Mouse (Mus musculus): ENCODE results near the gene Stx6. TPM values are rescaled to one million over a fixed set of nuclear protein-coding genes. Genes with fewer than 3 reads are reported as not detected.

Gene Stx6
- polyA plus RNA-seq, 1 experiment from 2014 or later = 69.7 TPM

- no peak for ATAC-seq (ENCODE audit: low read depth)
- no peak overlapping the region for H3K27ac ChIP-seq (replicated peaks; ENCODE audit: low read depth, low read length)
- peaks cover 6% of the 10 kb centered on the region; the same call in 1 of the 2 replicates for H3K36me3 ChIP-seq (ENCODE audit: control insufficient read depth, insufficient read depth, low read length)
- H3K4me3 ChIP-seq (ENCODE audit: low read depth, low read length) = no peak overlapping the region
- no peaks in the 10 kb centered on the region for H3K9me3 ChIP-seq (ENCODE audit: control insufficient read depth, low read length)
- H3K9ac ChIP-seq (ENCODE audit: low read depth, low read length) = no peak overlapping the region
- peaks cover 19% of the 10 kb centered on the region; the same call in 1 of the 2 replicates for H3K4me1 ChIP-seq (ENCODE audit: control insufficient read depth, insufficient read depth, low read length)
- WGBS = 93% methylated on average over 5 of the region's 6 CpGs
- no peak for DNase-seq (ENCODE audit: low spot score)
- H3K27me3 ChIP-seq (replicated peaks; ENCODE audit: control insufficient read depth, insufficient read depth, low read length) = no peaks in the 10 kb centered on the region; the same call in 1 of the 2 replicates
- no peak overlapping the region for H3K4me2 ChIP-seq (ENCODE audit: low read depth, low read length)
Observed at GRCm38 (mm10) chr1:155223036-155223435, 64.5 kb downstream of the Stx6 start.

- H3K4me1 ChIP-seq (ENCODE audit: control insufficient read depth, insufficient read depth, low read length) = peaks cover 28% of the 10 kb centered on the region
- ATAC-seq (ENCODE audit: low read depth) (peak; percentile 80), DNase-seq (ENCODE audit: low spot score) (peak; percentile 87)
- H3K36me3 ChIP-seq (ENCODE audit: control insufficient read depth, insufficient read depth, low read length) = peaks cover 6% of the 10 kb centered on the region; the same call in 1 of the 2 replicates
- H3K27ac ChIP-seq (replicated peaks; ENCODE audit: low read depth, low read length) = no peak overlapping the region
- H3K4me2 ChIP-seq (ENCODE audit: low read depth, low read length) = peak overlapping the region; percentile 33; the same call in 1 of the 2 replicates
- no peak overlapping the region for H3K4me3 ChIP-seq (ENCODE audit: low read depth, low read length)
- H3K9me3 ChIP-seq (ENCODE audit: control insufficient read depth, low read length) = no peaks in the 10 kb centered on the region
- WGBS = 30% methylated on average over 16 of the region's 16 CpGs
- H3K27me3 ChIP-seq (replicated peaks; ENCODE audit: control insufficient read depth, insufficient read depth, low read length) = no peaks in the 10 kb centered on the region; the same call in 1 of the 2 replicates
- H3K9ac ChIP-seq (ENCODE audit: low read depth, low read length) = 0 out of 2 replicates have a peak overlapping the region, but pooled peaks have one; percentile 20
Observed at GRCm38 (mm10) chr1:155223849-155224554, 65.5 kb downstream of the Stx6 start.

GRCm38 (mm10) chr1:155229464-155230411 is 71.2 kb downstream of the Stx6 start:
- Histone ChIP-seq H3K4me2 (ENCODE audit: low read depth, low read length) (no peak overlapping the region), H3K9me3 (ENCODE audit: control insufficient read depth, low read length) (no peaks in the 10 kb centered on the region), H3K27ac (replicated peaks; ENCODE audit: low read depth, low read length) (peak overlapping the region; percentile 73), H3K36me3 (ENCODE audit: control insufficient read depth, insufficient read depth, low read length) (no peaks in the 10 kb centered on the region), H3K4me3 (ENCODE audit: low read depth, low read length) (no peak overlapping the region), H3K9ac (ENCODE audit: low read depth, low read length) (no peak overlapping the region), H3K27me3 (replicated peaks; ENCODE audit: control insufficient read depth, insufficient read depth, low read length) (no peaks in the 10 kb centered on the region), H3K4me1 (ENCODE audit: control insufficient read depth, insufficient read depth, low read length) (peaks cover 53% of the 10 kb centered on the region)
- ATAC-seq (ENCODE audit: low read depth) (peak; percentile 67), DNase-seq (ENCODE audit: low spot score) (peak; percentile 87)
- 18% methylated on average over 14 of the region's 14 CpGs for WGBS

- 56% methylated on average over 12 of the region's 12 CpGs for WGBS
- DNase-seq (ENCODE audit: low spot score) (no peak), ATAC-seq (ENCODE audit: low read depth) (no peak)
- Histone ChIP-seq H3K36me3 (ENCODE audit: control insufficient read depth, insufficient read depth, low read length) (no peaks in the 10 kb centered on the region), H3K9me3 (ENCODE audit: control insufficient read depth, low read length) (no peaks in the 10 kb centered on the region), H3K4me3 (ENCODE audit: low read depth, low read length) (no peak overlapping the region), H3K27ac (replicated peaks; ENCODE audit: low read depth, low read length) (peak overlapping the region; percentile 87; the same call in 1 of the 2 replicates), H3K4me1 (ENCODE audit: control insufficient read depth, insufficient read depth, low read length) (peaks cover 72% of the 10 kb centered on the region), H3K9ac (ENCODE audit: low read depth, low read length) (0 out of 2 replicates have a peak overlapping the region, but pooled peaks have one; percentile 25), H3K27me3 (replicated peaks; ENCODE audit: control insufficient read depth, insufficient read depth, low read length) (no peaks in the 10 kb centered on the region), H3K4me2 (ENCODE audit: low read depth, low read length) (no peak overlapping the region)
Observed at GRCm38 (mm10) chr1:155232385-155232784, 73.9 kb downstream of the Stx6 start.

- ATAC-seq (ENCODE audit: low read depth) (no peak), DNase-seq (ENCODE audit: low spot score) (peak; percentile 5)
- H3K4me2 ChIP-seq (ENCODE audit: low read depth, low read length) = no peak overlapping the region
- H3K27ac ChIP-seq (replicated peaks; ENCODE audit: low read depth, low read length) = peak overlapping the region; percentile 87
- no peaks in the 10 kb centered on the region for H3K9me3 ChIP-seq (ENCODE audit: control insufficient read depth, low read length)
- H3K36me3 ChIP-seq (ENCODE audit: control insufficient read depth, insufficient read depth, low read length) = no peaks in the 10 kb centered on the region
- H3K9ac ChIP-seq (ENCODE audit: low read depth, low read length) = peak overlapping the region; percentile 25; the same call in 1 of the 2 replicates
- H3K4me1 ChIP-seq (ENCODE audit: control insufficient read depth, insufficient read depth, low read length) = peaks cover 76% of the 10 kb centered on the region
- WGBS = 54% methylated on average over 6 of the region's 6 CpGs
- no peaks in the 10 kb centered on the region for H3K27me3 ChIP-seq (replicated peaks; ENCODE audit: control insufficient read depth, insufficient read depth, low read length)
- no peak overlapping the region for H3K4me3 ChIP-seq (ENCODE audit: low read depth, low read length)
Observed at GRCm38 (mm10) chr1:155232786-155233185, 74.3 kb downstream of the Stx6 start.

GRCm38 (mm10) chr1:155233378-155233777 is 74.9 kb downstream of the Stx6 start:
- peak overlapping the region; percentile 87 for H3K27ac ChIP-seq (replicated peaks; ENCODE audit: low read depth, low read length)
- no peaks in the 10 kb centered on the region for H3K27me3 ChIP-seq (replicated peaks; ENCODE audit: control insufficient read depth, insufficient read depth, low read length)
- 73% methylated on average over 9 of the region's 9 CpGs for WGBS
- H3K36me3 ChIP-seq (ENCODE audit: control insufficient read depth, insufficient read depth, low read length) = no peaks in the 10 kb centered on the region
- ATAC-seq (ENCODE audit: low read depth) = no peak
- H3K4me3 ChIP-seq (ENCODE audit: low read depth, low read length) = no peak overlapping the region
- H3K4me2 ChIP-seq (ENCODE audit: low read depth, low read length) = peak overlapping the region; percentile 38; the same call in 1 of the 2 replicates
- H3K9me3 ChIP-seq (ENCODE audit: control insufficient read depth, low read length) = no peaks in the 10 kb centered on the region
- DNase-seq (ENCODE audit: low spot score) = peak; percentile 0
- peaks cover 72% of the 10 kb centered on the region for H3K4me1 ChIP-seq (ENCODE audit: control insufficient read depth, insufficient read depth, low read length)
- 0 out of 2 replicates have a peak overlapping the region, but pooled peaks have one; percentile 25 for H3K9ac ChIP-seq (ENCODE audit: low read depth, low read length)

GRCm38 (mm10) chr1:155233931-155234607 is 75.6 kb downstream of the Stx6 start:
- H3K4me3 ChIP-seq (ENCODE audit: low read depth, low read length) = no peak overlapping the region
- ATAC-seq (ENCODE audit: low read depth) = peak; percentile 81
- WGBS = 6% methylated on average over 13 of the region's 14 CpGs

GRCm38 (mm10) chr1:155235641-155236040 is 77.1 kb downstream of the Stx6 start:
- H3K27ac ChIP-seq (replicated peaks; ENCODE audit: low read depth, low read length) = peak overlapping the region; percentile 68; the same call in 1 of the 2 replicates
- ATAC-seq (ENCODE audit: low read depth) (no peak), DNase-seq (ENCODE audit: low spot score) (peak; percentile 23)

More at GRCm38 (mm10) chr1:155233931-155234607, 75.6 kb downstream of the Stx6 start:
- peak; percentile 95 for DNase-seq (ENCODE audit: low spot score)
- Histone ChIP-seq H3K36me3 (ENCODE audit: control insufficient read depth, insufficient read depth, low read length) (no peaks in the 10 kb centered on the region), H3K27me3 (replicated peaks; ENCODE audit: control insufficient read depth, insufficient read depth, low read length) (no peaks in the 10 kb centered on the region), H3K9ac (ENCODE audit: low read depth, low read length) (0 out of 2 replicates have a peak overlapping the region, but pooled peaks have one; percentile 9), H3K9me3 (ENCODE audit: control insufficient read depth, low read length) (no peaks in the 10 kb centered on the region), H3K4me1 (ENCODE audit: control insufficient read depth, insufficient read depth, low read length) (peaks cover 66% of the 10 kb centered on the region), H3K27ac (replicated peaks; ENCODE audit: low read depth, low read length) (peak overlapping the region; percentile 87), H3K4me2 (ENCODE audit: low read depth, low read length) (peak overlapping the region; percentile 38)

More at GRCm38 (mm10) chr1:155235641-155236040, 77.1 kb downstream of the Stx6 start:
- 33% methylated on average over 2 of the region's 2 CpGs for WGBS
- no peak overlapping the region for H3K4me3 ChIP-seq (ENCODE audit: low read depth, low read length)
- peaks cover 50% of the 10 kb centered on the region for H3K4me1 ChIP-seq (ENCODE audit: control insufficient read depth, insufficient read depth, low read length)
- H3K9ac ChIP-seq (ENCODE audit: low read depth, low read length) = no peak overlapping the region
- no peaks in the 10 kb centered on the region for H3K9me3 ChIP-seq (ENCODE audit: control insufficient read depth, low read length)
- peaks cover 7% of the 10 kb centered on the region; the same call in 1 of the 2 replicates for H3K36me3 ChIP-seq (ENCODE audit: control insufficient read depth, insufficient read depth, low read length)
- no peaks in the 10 kb centered on the region for H3K27me3 ChIP-seq (replicated peaks; ENCODE audit: control insufficient read depth, insufficient read depth, low read length)
- H3K4me2 ChIP-seq (ENCODE audit: low read depth, low read length) = no peak overlapping the region

All from embryonic facial prominence, embryonic 14.5 days (tissue).